Mouse (Mus musculus) lung, postnatal 0 days (tissue): ENCODE data around the gene Gm20662.

Source experiments
- CTCF ChIP-seq: IDR thresholded peaks from 2 replicates; pipeline ENCODE4 v1.5.1; 2016; ENCODE audit warnings: antibody characterized with exemption, mild to moderate bottlenecking
- EP300 ChIP-seq: IDR thresholded peaks from 2 replicates; pipeline ENCODE4 v1.6.1; 2016; ENCODE audit warnings: antibody characterized with exemption, mild to moderate bottlenecking, control low read depth

DNA sequence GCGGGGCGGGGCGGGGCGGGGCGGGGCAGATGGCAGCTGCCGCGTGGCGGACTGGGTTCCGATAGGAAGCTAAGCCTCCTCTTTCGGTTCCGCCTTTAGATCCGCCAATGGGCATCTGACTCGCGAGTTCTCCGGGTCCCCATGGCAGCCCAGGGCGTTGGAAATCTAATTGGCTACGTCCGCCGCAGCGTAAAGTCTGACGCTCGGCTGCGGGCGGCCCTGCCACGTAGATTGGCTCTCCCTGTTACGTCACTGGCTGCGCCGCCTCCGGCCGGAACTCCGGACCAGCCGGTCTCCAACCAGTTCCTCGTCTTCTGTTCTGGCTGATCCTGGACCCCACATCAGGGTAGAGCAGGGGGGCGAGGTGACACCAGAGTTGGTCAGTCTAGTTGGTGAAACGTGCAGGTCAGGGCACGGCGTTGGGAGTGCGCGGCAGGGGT lies 52.9 kb downstream of the Gm20662 start, which contains the start of gene Gmppb:
- no peak for TF ChIP-seq CTCF
- no peak for TF ChIP-seq EP300
